Mouse (Mus musculus) heart, postnatal 0 days (tissue): Measurements from ENCODE around the gene Smox. TPM values are rescaled to one million over a fixed set of nuclear protein-coding genes. Genes with fewer than 3 reads are reported as not detected.

Source experiments
- ATAC-seq: fragments of 200-750 bp; cut with Nextera tagmentation; 2 replicates; pipeline ENCODE4 v1.8.0; 2017; ENCODE audit warnings: low read depth, moderate number of reproducible peaks, moderate library complexity; ENCODE audit not compliant: insufficient read depth
- DNase-seq: peaks from one replicate; pipeline ENCODE4 v3.0.0-alpha.2; 2016; ENCODE audit warnings: low spot score
- H3K27ac ChIP-seq: fragments of 300-500 bp; sonication (generic); 2 replicates; pipeline ENCODE4 v1.5.1; 2014; ENCODE audit warnings: low read depth, mild to moderate bottlenecking
- H3K27me3 ChIP-seq: fragments of 300-500 bp; sonication (generic); 2 replicates; pipeline ENCODE4 v1.6.1; 2014; ENCODE audit warnings: low read length, mixed read lengths; ENCODE audit not compliant: control insufficient read depth, insufficient read depth
- H3K36me3 ChIP-seq: fragments of 300-500 bp; sonication (generic); replicated peaks from 2 replicates; pipeline ENCODE4 v1.6.1; 2014; ENCODE audit warnings: low read length, mixed read lengths; ENCODE audit not compliant: control insufficient read depth, insufficient read depth
- H3K4me1 ChIP-seq: fragments of 300-500 bp; sonication (generic); 2 replicates; pipeline ENCODE4 v1.6.1; 2014; ENCODE audit warnings: antibody characterized with exemption; ENCODE audit not compliant: control insufficient read depth, insufficient read depth
- H3K4me2 ChIP-seq: fragments of 300-500 bp; sonication (generic); 2 replicates; pipeline ENCODE4 v1.6.1; 2014; ENCODE audit warnings: low read depth, mild to moderate bottlenecking, low read length, moderate library complexity
- H3K4me3 ChIP-seq: fragments of 300-500 bp; sonication (generic); 2 replicates; pipeline ENCODE4 v1.5.1; 2014; ENCODE audit warnings: low read depth, low read length
- H3K9ac ChIP-seq: fragments of 300-500 bp; sonication (generic); replicated peaks from 2 replicates; pipeline ENCODE4 v1.6.1; 2014; ENCODE audit warnings: low read depth, low read length, mixed read lengths
- H3K9me3 ChIP-seq: fragments of 300-500 bp; sonication (generic); replicated peaks from 2 replicates; pipeline ENCODE4 v1.6.1; 2016; ENCODE audit warnings: low read length; ENCODE audit not compliant: control insufficient read depth
- CTCF ChIP-seq: IDR thresholded peaks from 2 replicates; pipeline ENCODE4 v1.5.1; 2016; ENCODE audit warnings: antibody characterized with exemption, control low read depth, low read depth
- EP300 ChIP-seq: IDR thresholded peaks from 2 replicates; pipeline ENCODE4 v1.6.1; 2016; ENCODE audit warnings: antibody characterized with exemption, low read depth
- WGBS: fragments of 180-500 bp; shearing (Covaris S2); extraction: QIAGEN DNeasy Blood & Tissue Kit; methylation state at CpG from one replicate; pipeline ENCODE4 v1.1.7; 2014; 5-methylcytosine and 5-hydroxymethylcytosine counted together
- polyA plus RNA-seq: library from polyadenylated mRNA; unstranded; fragments of >200 nt; fragmentation: Nextera tagmentation; extraction: Ambion mirVana; gene quantifications from 2 replicates; pipeline ENCODE4 v1.2.1, GENCODE M21; 2015
- total RNA-seq: library from RNA; depleted of rRNA; stranded (reverse); fragments of >200 nt; gene quantifications from 2 replicates; pipeline ENCODE4 v1.2.3, GENCODE M21; 2014; ENCODE audit warnings: low replicate concordance

Smox gene
- total and polyA plus RNA-seq, 2 experiments from 2014 or later = 31.4 to 32.7 TPM

DNA sequence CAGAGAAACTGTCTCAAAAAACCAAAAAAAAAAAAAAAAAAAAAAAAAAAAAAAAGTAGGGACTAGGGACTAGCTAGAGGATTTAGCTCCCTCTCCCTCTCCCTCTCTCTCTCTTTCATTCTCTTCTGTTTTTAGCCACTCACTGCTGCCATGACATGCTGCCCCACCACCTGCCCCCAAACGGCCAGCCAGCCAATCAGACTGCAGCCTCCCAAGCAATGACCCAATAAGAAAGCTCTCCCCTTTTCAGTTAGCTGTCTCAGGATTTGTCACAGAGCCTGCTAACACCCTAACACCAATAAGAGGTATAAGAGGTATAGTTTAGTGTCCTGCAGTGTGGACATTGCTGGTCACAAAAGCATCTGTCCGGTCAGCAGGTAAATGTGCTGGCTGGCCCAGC lies 59.2 kb downstream of the Smox start:
- Histone ChIP-seq H3K27me3 (peaks cover 38% of the 10 kb centered on the region), H3K9me3 (no peaks in the 10 kb centered on the region), H3K4me3 (no peak overlapping the region), H3K4me1 (peaks cover 6% of the 10 kb centered on the region; the same call in 1 of the 2 replicates), H3K27ac (no peak overlapping the region), H3K4me2 (no peak overlapping the region), H3K9ac (no peak overlapping the region), H3K36me3 (no peaks in the 10 kb centered on the region)
- 65% methylated on average over 2 of the region's 2 CpGs for WGBS
- ATAC-seq (no peak), DNase-seq (no peak)
- TF ChIP-seq CTCF (no peak), EP300 (no peak)

- TF ChIP-seq CTCF (no peak), EP300 (no peak)
- Histone ChIP-seq H3K9me3 (no peaks in the 10 kb centered on the region), H3K27ac (no peak overlapping the region), H3K9ac (no peak overlapping the region), H3K36me3 (no peaks in the 10 kb centered on the region), H3K27me3 (peaks cover 35% of the 10 kb centered on the region), H3K4me3 (no peak overlapping the region), H3K4me1 (peaks cover 4% of the 10 kb centered on the region; the same call in 1 of the 2 replicates), H3K4me2 (no peak overlapping the region)
- 14% methylated on average over 2 of the region's 2 CpGs for WGBS
- ATAC-seq (no peak), DNase-seq (no peak)
Measured at GRCm38 (mm10) chr2:131550906-131551305, 59.6 kb downstream of the Smox start.

- no peaks in the 10 kb centered on the region for H3K36me3 ChIP-seq
- no peaks in the 10 kb centered on the region for H3K9me3 ChIP-seq
- peaks cover 29% of the 10 kb centered on the region for H3K27me3 ChIP-seq
- ATAC-seq = no peak
- 53% methylated on average over 7 of the region's 7 CpGs for WGBS
- H3K27ac ChIP-seq = no peak overlapping the region
- H3K4me2 ChIP-seq = no peak overlapping the region
- no peak overlapping the region for H3K4me3 ChIP-seq
- DNase-seq = no peak
- no peak overlapping the region for H3K9ac ChIP-seq
- no peaks in the 10 kb centered on the region for H3K4me1 ChIP-seq
- TF ChIP-seq EP300 (no peak), CTCF (no peak)
Measured at GRCm38 (mm10) chr2:131551701-131552620, 60.7 kb downstream of the Smox start.

DNA sequence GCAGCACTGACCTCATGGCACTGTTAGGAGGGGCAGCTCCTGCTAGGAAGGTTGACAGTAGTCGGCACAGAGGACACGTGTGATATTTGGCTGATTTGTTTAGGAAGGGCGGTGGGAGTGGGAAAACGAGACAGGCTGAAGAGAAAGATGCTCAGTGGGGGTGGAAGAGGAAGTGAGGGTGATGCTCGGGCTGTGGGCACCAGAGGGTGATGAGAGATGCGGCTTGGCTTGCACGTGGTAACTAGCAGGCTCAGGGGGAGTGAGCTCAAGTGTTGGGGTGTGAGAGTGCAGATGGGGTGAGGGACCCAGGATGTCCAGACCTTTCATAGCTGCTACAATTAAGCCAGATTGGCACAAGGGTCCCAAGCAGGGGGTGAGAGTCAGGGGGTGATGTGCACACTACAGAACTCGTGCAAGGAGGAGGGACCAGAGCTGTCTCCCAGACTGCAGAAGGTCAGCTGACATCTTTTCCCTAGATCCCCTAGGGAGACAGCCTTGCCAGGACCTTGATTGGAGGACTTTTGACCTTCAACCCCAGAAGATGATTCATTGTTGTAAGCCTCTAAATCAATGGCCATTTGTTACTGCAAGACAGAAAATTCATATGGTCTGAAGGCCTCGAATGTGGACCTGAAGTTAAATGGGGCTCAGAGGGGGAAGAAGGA lies 61.6 kb downstream of the Smox start:
- Histone ChIP-seq H3K4me3 (no peak overlapping the region), H3K4me1 (0 out of 2 replicates have a peak, but pooled peaks cover 7% of the 10 kb centered on the region), H3K4me2 (no peak overlapping the region), H3K36me3 (no peaks in the 10 kb centered on the region), H3K27ac (no peak overlapping the region), H3K27me3 (peaks cover 20% of the 10 kb centered on the region), H3K9me3 (no peaks in the 10 kb centered on the region), H3K9ac (no peak overlapping the region)
- TF ChIP-seq EP300 (no peak), CTCF (no peak)
- ATAC-seq = no peak
- WGBS = 25% methylated on average over 9 of the region's 9 CpGs
- no peak for DNase-seq

- H3K27me3 ChIP-seq = peaks cover 29% of the 10 kb centered on the region
- WGBS = 43% methylated on average over 2 of the region's 2 CpGs
Measured at GRCm38 (mm10) chr2:131557896-131558295, 66.6 kb downstream of the Smox start.

More at GRCm38 (mm10) chr2:131557896-131558295, 66.6 kb downstream of the Smox start:
- Histone ChIP-seq H3K4me3 (no peak overlapping the region), H3K4me1 (peaks cover 14% of the 10 kb centered on the region), H3K27ac (no peak overlapping the region), H3K9ac (no peak overlapping the region), H3K9me3 (no peaks in the 10 kb centered on the region), H3K36me3 (no peaks in the 10 kb centered on the region), H3K4me2 (no peak overlapping the region)
- DNase-seq (peak; percentile 38), ATAC-seq (no peak)
- TF ChIP-seq EP300 = no peak
- TF ChIP-seq CTCF = no peak
